Mouse (Mus musculus) Muller cell, postnatal 12 days (primary cell): ENCODE data around the gene Gas2l3.

ENCODE experiments used
- DNase-seq: peaks from one replicate; pipeline ENCODE4 v3.0.0-alpha.2; 2015; ENCODE audit errors: inconsistent ontology term

Gas2l3 gene

DNA sequence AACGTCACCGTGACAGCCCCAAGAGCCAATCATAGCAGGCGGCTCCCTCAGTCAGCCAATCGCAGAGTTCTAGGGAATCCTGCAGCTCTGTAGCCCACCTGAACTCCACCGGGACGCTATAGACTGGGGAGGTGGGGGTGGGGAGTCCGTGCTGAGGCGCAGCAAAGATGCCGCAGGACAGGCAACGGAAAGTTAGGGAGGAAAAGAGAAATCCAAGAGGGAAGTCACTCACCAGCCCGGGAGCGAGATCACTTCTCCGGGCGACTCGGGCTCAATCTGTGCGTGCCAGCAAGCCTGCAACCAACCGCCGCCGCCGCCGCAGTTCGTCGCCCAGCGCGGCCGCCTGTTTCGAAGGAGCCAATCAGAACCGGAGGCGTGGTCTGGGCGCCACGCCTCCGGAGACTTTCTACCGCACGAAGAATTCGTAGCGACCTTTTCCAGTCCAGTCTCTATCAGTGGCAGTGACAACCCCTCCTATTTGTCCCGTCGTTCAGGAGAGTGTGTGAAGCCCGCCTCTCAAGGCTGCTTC, at the start of gene Gas2l3:
Gene Gas2l3 (minus strand): TSS at position 345 of the 529 bp plus-strand sequence.
- DNase-seq: peak; percentile 94

DNA sequence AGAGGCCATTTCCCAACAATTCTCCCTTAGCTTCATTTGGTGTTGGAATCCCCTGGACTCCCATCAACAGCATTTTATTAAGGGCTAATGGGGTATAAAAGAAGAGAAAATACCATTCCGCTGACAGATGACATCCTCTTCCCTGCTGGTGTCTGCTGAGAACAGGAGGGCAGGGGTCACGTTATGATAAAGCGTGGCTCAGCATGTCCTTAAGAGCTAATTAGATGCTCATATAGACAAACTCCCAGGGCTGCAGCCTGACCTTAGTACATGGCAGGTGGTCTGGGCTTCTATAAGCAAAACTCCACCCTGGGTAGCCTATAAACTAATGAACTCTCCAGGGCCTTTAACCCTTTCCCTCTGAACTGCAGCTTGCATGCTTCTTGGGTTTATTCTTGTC, 47.6 kb upstream of the Gas2l3 start:
- peak; percentile 53 for DNase-seq

DNA sequence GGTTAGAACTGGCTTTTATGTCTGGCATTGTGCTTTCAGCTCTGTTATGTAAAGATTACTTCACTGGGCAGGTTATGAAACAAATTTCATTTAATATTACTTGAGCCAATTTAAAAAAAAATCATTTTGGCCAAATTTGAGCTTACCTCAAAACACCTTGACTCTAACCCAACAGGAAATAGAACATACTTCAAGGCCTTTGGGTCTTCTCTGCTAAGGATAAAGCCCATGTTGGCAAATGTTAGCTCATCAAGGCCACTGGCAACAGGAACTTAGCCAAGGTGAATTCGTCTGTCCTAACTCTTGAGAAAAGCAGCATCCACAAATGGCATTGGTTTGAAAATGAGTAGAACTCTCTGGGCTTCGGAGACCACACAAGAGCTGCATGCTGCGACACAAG, 46.5 kb upstream of the Gas2l3 start:
- DNase-seq: no peak

- DNase-seq: no peak
Observed at GRCm38 (mm10) chr10:89489459-89489858, 45.7 kb upstream of the Gas2l3 start.

DNA sequence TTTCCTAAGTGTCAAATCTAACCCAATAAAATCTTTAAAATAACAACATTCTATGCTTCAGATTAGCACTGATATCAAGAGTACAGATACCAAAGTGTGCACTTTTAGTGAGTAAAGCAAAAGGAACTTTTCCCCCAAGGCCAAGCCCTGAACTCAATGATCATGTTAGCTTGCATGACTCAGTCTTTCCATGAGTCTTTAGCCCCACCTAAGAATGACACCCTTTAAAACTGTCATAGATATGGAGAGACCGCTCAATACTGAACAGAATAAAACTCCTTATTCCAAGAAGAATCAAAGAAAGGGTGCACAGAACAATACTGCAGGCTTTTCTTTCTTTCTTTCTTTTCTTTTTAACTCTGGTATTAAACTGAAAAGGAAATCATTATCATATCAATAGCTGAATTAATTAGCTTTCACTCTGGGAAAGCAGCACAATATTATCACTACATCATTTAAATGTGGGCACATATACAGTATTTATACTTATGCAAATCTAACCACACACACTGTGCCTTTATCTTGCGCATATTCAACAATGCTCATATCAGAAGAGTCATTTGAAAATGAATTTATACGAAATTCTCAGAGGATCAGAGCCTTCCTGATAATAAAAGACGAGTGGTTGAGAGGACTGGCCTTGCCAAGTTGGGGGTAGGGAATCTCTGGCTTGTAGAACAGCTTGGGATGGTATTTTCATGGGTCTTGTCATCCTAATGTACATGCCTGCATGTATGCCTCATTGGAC, 43.4 kb upstream of the Gas2l3 start:
- peak; percentile 42 for DNase-seq

- DNase-seq: no peak
Observed at GRCm38 (mm10) chr10:89484907-89485306, 41.1 kb upstream of the Gas2l3 start.

DNA sequence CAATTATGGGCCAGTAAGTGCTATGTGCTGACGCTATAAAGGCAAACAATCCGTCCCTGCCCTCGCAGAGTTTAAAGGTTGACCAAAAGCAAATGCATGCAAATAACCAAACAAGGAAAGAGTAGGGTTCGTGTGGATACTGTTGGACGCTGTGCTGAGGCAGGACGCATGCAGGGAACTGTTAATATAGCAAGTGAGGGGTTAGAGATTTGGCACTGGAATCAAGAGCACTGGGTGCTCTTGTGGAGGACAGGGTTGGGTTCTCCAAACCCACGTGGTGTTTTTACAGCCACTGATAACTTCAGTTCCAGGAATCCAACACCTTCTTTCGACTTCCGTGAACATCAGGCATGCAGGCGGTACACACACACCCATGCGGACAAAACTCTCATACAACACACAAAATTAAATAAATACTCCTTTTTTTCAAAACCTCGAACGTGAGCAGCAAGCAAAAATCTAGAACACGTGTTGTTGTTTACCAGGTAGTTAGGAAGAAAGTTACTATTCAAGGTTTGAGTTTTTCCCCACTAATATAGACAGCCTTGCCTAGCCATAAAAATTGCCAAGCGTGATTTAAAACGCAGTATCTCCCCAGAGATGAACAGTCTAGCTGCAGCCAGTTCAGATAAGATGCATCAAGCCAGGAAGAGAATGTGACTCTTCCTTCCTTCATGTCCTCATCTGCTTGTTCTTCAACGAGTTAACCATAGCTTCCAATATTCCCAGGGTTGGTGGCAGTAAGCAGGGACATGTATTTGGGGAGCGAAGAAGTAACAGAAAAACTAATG, 40.2 kb upstream of the Gas2l3 start:
- no peak for DNase-seq

- DNase-seq: no peak
Observed at GRCm38 (mm10) chr10:89483113-89483512, 39.3 kb upstream of the Gas2l3 start.

GRCm38 (mm10) chr10:89482142-89482681, 38.4 kb upstream of the Gas2l3 start:
- peak; percentile 51 for DNase-seq

DNA sequence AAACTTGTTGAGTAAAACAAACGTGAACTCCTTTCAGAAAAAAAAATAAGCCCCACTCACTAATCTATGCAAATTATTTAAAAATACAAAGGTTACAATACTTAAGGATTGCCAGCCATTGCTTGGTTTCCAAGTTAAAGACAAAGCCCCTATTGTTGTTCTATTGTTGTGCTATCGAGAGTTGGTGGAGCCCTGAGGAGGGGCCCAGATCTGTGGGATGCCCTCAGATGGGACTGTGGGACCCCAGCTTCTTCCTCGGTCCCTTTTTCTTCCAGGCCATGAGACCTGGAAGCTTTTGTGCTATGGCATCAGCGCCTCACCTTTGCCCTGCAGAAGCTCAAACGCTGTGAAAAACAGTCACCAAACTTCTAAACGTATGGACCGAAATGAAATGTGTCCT, 37.9 kb upstream of the Gas2l3 start:
- no peak for DNase-seq

DNA sequence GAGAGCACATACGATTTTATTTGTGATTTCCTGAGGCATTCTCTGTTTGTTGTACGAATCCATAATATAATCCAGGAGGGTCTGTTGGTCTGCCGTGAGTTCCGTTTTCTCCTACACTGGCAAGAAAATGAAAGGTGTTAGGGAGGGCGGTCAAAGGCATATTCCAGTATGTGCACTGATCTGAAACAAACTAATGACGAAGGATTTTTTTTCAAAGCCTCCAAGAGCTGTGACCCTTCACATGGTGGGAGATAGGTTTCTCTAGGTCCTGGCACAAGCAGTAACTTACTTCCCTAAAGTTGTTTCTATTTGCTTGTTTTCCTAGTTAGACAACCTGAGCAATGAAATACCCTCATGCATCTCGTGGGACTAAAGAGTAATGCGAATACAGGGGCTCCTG, 35.0 kb upstream of the Gas2l3 start:
- DNase-seq: no peak

GRCm38 (mm10) chr10:89470596-89471353, 27.0 kb upstream of the Gas2l3 start:
- peak; percentile 69 for DNase-seq

DNA sequence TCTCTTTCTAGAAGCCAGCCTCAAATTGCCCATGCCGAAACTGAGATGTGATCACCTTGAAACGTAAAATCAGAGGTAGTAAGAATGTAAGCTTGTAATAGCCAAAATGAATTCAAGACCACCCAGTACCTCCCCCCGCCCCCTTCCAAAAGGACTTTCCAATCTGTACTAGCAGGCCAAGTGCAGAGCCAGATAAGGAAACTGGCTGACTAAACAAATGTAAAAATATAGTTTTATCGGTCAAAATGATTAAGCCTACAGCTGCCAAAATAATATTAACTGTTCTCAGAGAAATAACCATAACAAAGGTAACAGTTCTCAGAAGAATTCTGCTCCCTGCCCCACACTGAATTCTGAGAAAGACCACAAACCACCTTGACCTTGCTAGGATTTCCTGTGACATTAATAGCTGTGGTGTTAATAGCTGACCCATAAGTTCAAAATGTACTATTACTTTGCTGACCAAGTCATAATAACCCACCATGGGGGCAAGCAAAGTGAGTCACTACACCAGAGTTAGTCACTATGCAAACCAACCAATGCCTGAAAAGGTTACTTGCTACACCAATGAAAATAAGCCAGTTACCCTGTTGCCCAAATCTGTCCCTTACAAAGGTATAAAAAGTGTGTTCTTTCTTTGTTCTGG, 21.1 kb upstream of the Gas2l3 start:
- no peak for DNase-seq

GRCm38 (mm10) chr10:89462890-89463289, 19.1 kb upstream of the Gas2l3 start:
- no peak for DNase-seq

DNA sequence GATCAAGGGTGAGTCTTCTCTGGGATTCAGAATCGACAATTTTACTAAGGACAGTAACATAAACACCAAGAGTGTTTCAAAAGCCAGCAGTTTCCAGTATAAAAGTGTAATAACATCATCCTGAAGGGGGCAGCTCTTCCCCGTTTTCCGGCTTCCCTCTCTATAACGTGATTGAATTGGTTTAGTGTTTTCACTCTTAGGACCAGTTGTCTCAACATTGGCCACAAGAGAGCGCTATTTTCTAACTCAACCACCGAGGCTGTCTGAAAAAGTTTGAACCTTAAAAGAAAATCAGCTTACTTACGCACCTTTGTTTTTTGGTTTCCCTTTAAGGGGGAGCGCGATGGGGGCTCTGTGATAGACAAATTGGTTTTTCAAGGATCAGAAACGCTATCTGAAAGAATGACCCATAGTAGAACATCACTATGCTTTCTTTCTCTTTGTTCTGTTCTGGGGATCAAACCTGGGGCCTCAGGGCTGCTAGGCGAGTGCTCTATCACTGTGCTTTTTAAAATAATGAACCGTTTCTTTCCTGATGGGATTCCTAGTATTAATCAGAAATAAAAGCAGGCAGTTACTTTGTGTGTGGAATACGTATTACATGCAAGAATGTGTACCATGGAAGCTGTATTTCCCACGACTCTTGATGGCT, 18.2 kb upstream of the Gas2l3 start:
- DNase-seq: peak; percentile 91

DNA sequence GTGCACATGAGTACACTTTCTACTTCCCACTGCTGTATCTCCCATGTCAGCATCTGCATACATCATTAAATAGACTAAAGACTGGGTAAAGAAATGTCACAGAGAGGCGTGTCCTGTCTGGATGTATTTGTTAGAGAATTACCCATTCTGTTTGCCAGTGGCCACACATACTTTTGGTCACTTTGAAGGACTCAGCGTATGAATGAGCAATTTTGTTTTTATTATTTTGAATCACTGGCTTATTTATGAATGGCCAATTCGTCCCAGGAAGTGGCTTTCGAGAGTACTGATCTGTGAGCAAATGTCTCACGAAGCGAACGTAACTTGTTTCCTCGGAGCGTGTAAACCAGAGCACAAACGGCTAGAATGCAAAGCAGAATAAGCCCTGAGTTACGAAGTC, 17.2 kb upstream of the Gas2l3 start:
- peak; percentile 93 for DNase-seq

DNA sequence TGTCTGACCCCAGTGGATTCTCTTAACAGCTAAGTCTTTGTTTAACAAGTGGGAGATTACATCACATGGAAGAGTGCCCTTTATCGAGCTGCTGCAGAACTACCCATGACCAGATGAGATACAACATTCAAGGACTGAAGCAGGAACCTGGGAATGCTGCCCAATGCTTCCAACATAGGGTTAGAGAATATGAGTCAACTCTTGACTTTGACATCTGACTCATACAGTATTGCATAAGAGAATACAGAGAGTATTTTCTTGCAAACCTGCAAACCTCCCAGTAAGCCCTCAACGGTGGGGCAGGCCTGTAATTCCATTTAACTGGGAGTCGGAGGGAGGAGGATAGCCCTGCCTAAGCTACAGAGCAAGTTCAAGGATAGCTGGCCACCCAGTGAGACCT, 15.0 kb upstream of the Gas2l3 start:
- DNase-seq: peak; percentile 78

GRCm38 (mm10) chr10:89453794-89454193, 10.0 kb upstream of the Gas2l3 start:
- DNase-seq: no peak

- DNase-seq: no peak
Observed at GRCm38 (mm10) chr10:89453068-89453641, 9.4 kb upstream of the Gas2l3 start.

GRCm38 (mm10) chr10:89450411-89450810, 6.6 kb upstream of the Gas2l3 start:
- peak; percentile 67 for DNase-seq
